Mouse (Mus musculus): ENCODE measurements around the gene Akap8l. TPM values are rescaled to one million over a fixed set of nuclear protein-coding genes. Genes with fewer than 3 reads are reported as not detected.

Gene Akap8l
- total RNA-seq, 2 experiments from 2014 or later, result 128 to 135 TPM

GRCm38 (mm10) chr17:32327501-32327900 lies 22.9 kb downstream of the Akap8l start:
- no peak for DNase-seq (ENCODE audit: extremely low spot score in 1 of 2, low spot score in 2 of 2)
- intact Hi-C loops (cut with DNase I), result no loop called here

GRCm38 (mm10) chr17:32322809-32323208 lies 27.6 kb downstream of the Akap8l start:
- intact Hi-C loops (cut with DNase I), result no loop called here
- DNase-seq (ENCODE audit: extremely low spot score in 1 of 2, low spot score in 2 of 2), result no peak

- no peak for DNase-seq (ENCODE audit: extremely low spot score in 1 of 2, low spot score in 2 of 2)
- intact Hi-C loops (cut with DNase I), result no loop called here
These were observed 28.6 kb downstream of the Akap8l start for GRCm38 (mm10) chr17:32321836-32322235.

- DNase-seq (ENCODE audit: extremely low spot score in 1 of 2, low spot score in 2 of 2), result no peak
- intact Hi-C loops (cut with DNase I), result no loop called here
These were observed 29.0 kb downstream of the Akap8l start for GRCm38 (mm10) chr17:32321390-32321734.

- intact Hi-C loops (cut with DNase I), result no loop called here
These were observed 29.6 kb downstream of the Akap8l start, which contains the start of gene Akap8 for GRCm38 (mm10) chr17:32320597-32321389. Gene Akap8, minus strand, starts transcription at chr17:32321238.

GRCm38 (mm10) chr17:32319950-32320349 lies 30.5 kb downstream of the Akap8l start:
- no peak for DNase-seq (ENCODE audit: extremely low spot score in 1 of 2, low spot score in 2 of 2)
- intact Hi-C loops (cut with DNase I), result no loop called here

More at GRCm38 (mm10) chr17:32320597-32321389, 29.6 kb downstream of the Akap8l start, which contains the start of gene Akap8:
- peak; percentile 99 for DNase-seq (ENCODE audit: extremely low spot score in 1 of 2, low spot score in 2 of 2)

GRCm38 (mm10) chr17:32317708-32318107 lies 32.7 kb downstream of the Akap8l start:
- no peak for DNase-seq (ENCODE audit: extremely low spot score in 1 of 2, low spot score in 2 of 2)
- intact Hi-C loops (cut with DNase I), result no loop called here

- intact Hi-C loops (cut with DNase I), result no loop called here
- DNase-seq (ENCODE audit: extremely low spot score in 1 of 2, low spot score in 2 of 2), result no peak
These were observed 33.4 kb downstream of the Akap8l start for GRCm38 (mm10) chr17:32317032-32317431.

- intact Hi-C loops (cut with DNase I), result no loop called here
- DNase-seq (ENCODE audit: extremely low spot score in 1 of 2, low spot score in 2 of 2), result no peak
These were observed 34.8 kb downstream of the Akap8l start for GRCm38 (mm10) chr17:32315560-32315959.

GRCm38 (mm10) chr17:32313892-32314291 lies 36.5 kb downstream of the Akap8l start:
- DNase-seq (ENCODE audit: extremely low spot score in 1 of 2, low spot score in 2 of 2), result no peak
- intact Hi-C loops (cut with DNase I), result no loop called here

- no peak for DNase-seq (ENCODE audit: extremely low spot score in 1 of 2, low spot score in 2 of 2)
- intact Hi-C loops (cut with DNase I), result no loop called here
These were observed 37.6 kb downstream of the Akap8l start for GRCm38 (mm10) chr17:32312801-32313200.

- intact Hi-C loops (cut with DNase I), result no loop called here
- DNase-seq (ENCODE audit: extremely low spot score in 1 of 2, low spot score in 2 of 2), result no peak
These were observed 42.4 kb downstream of the Akap8l start for GRCm38 (mm10) chr17:32307963-32308362.

GRCm38 (mm10) chr17:32298125-32298524 lies 52.3 kb downstream of the Akap8l start:
- DNase-seq (ENCODE audit: extremely low spot score in 1 of 2, low spot score in 2 of 2), result no peak
- intact Hi-C loops (cut with DNase I), result no loop called here

- DNase-seq (ENCODE audit: extremely low spot score in 1 of 2, low spot score in 2 of 2), result no peak
- intact Hi-C loops (cut with DNase I), result no loop called here
These were observed 54.5 kb downstream of the Akap8l start for GRCm38 (mm10) chr17:32295901-32296300.

- DNase-seq (ENCODE audit: extremely low spot score in 1 of 2, low spot score in 2 of 2), result no peak
- intact Hi-C loops (cut with DNase I), result no loop called here
These were observed 55.2 kb downstream of the Akap8l start for GRCm38 (mm10) chr17:32295160-32295559.

- no peak for DNase-seq (ENCODE audit: extremely low spot score in 1 of 2, low spot score in 2 of 2)
- intact Hi-C loops (cut with DNase I), result no loop called here
These were observed 65.2 kb downstream of the Akap8l start for GRCm38 (mm10) chr17:32285138-32285670.

- peak; percentile 88 to 94 for DNase-seq (ENCODE audit: extremely low spot score in 1 of 2, low spot score in 2 of 2)
- intact Hi-C loops (cut with DNase I), result loop anchor here (5.0 kb wide), 1 partner anchor 52 kb away; no protein-coding TSS in a partner anchor
These were observed 65.9 kb downstream of the Akap8l start, which contains the start of gene Brd4 for GRCm38 (mm10) chr17:32284262-32285137. Gene Brd4, minus strand, starts transcription at chr17:32284722.

- intact Hi-C loops (cut with DNase I), result loop anchor here (5.0 kb wide), 1 partner anchor 51 kb away; no protein-coding TSS in a partner anchor
- DNase-seq (ENCODE audit: extremely low spot score in 1 of 2, low spot score in 2 of 2), result peak in 1 of 2 experiments; percentile 72
These were observed 66.6 kb downstream of the Akap8l start for GRCm38 (mm10) chr17:32283771-32284221.

- intact Hi-C loops (cut with DNase I), result loop anchor here (5.0 kb wide), 1 partner anchor 51 kb away; no protein-coding TSS in a partner anchor
- peak in 1 of 2 experiments; percentile 43 for DNase-seq (ENCODE audit: extremely low spot score in 1 of 2, low spot score in 2 of 2)
These were observed 67.1 kb downstream of the Akap8l start for GRCm38 (mm10) chr17:32283341-32283740.
